Mouse (Mus musculus) bone marrow macrophage, adult 2 months (primary cell): ENCODE results near the gene Tex261.

ENCODE experiments used
- CTCF ChIP-seq: IDR thresholded peaks from 2 replicates; pipeline ENCODE4 v1.5.1; 2012; ENCODE audit warnings: low read depth, mild to moderate bottlenecking, low read length, moderate library complexity
- POLR2A ChIP-seq: IDR thresholded peaks from 2 replicates; pipeline ENCODE4 v1.6.1; 2012; ENCODE audit warnings: mild to moderate bottlenecking, low read depth, low read length, borderline replicate concordance

DNA sequence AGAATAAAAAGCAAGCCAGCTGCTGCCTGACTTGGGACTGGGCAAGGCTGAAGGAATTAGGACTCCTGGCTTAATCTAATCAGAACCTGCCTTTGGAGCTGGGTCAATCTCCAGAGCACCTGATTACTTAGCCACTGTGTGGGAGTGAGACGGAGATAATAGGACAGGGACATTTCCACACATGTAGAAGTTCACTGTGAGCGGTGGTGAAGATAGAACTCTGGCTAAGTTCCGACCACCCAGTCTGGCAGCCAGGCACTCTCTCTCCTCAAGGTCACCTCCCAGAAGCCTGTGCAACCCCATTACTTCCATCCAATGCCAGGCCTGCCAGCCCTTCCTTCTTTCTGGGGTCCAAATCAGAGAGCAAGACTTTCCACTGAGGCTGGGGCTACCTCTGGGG is 8.6 kb downstream of the Tex261 start:
- no peak for TF ChIP-seq CTCF
- TF ChIP-seq POLR2A: no peak
